Mouse (Mus musculus) adrenal gland, adult 18-20 months (tissue): ENCODE measurements at regions not wholly inside any gene's neighbourhood (a gene's known extent, or its start where the extent isn't known, plus 50 kb on each side); places are given as distances from the start of the nearest gene placed in this dataset.

Experiments
- DNase-seq, 2 experiments: peaks; one replicate each; pipeline ENCODE4 v3.0.0; 2021 to 2022; ENCODE audit warnings: low spot score in 2 of 2

DNA sequence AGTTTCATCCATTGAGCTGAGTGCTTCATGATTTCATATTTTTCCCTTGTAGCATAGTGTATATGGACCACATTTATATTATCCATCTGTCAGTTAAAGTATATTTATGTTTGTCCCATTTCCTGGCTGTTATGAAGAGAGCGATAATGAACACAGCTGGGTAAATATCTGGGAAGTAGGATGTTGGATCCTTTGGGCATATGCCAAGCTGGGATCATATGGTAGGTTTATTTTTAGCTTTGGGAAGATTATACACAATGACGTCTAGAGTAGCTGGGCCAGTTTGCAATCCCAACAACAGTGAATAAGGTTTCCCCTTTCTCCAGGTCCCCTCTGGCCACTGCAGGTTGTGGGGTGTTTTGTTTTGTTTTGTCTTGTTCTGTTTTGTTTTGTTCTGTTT, 164.5 kb downstream of the Gm765 start:
- no peak for DNase-seq

DNA sequence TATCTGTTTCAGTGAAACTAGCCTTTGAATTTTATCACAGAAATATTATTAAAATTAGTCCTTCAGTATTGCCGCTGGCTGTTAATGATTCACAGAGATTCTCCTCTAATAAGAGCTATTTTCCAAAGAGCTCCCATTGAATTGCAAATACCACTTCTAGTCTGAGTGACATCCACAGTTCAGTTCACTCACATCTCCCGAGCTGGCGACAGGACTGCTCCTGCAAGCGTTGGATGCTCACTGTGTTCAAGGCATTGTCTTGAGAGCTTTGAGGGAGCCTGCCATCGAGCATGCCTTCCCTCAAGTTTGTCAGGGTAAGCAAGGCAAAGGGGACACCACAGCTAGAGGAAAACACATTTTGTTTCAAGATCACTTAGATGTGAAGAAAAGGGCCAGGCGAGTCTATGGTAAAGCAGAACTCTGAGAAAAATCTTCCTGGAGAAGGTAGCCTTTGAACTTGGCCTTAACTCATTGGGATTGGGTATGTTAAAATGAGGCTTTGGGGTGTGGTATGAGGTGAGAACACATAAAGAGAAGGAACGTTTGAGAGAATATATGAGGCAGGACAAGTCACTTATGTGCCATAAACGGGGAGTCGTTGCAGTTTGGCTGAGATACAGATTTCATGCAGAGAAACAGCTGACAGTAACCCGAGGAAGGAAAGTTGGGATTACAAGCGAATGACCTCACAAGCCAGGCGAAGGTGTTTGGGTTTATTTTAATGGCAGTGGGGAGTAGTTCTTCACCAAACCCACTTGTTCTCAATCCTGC, 193.3 kb downstream of the Gm765 start:
- no peak for DNase-seq

DNA sequence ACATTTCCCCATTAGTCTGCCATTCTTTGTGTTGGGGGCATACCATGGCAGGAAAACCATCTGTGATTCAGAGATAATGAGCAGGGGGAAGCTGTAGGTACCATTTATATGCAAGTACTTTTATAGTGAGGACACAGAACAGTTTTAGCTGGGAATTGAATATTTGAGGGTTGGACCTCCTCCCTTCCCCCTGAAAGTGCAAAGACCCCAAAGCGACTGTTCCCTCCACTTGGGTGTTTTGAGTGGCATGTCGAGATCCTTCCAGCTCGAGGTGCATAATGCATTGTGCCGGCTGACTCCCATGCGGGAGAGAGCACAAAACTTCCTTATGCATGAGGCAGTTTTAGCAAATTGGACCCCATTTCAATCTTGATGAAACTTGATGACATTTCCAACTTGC, 194.7 kb downstream of the Gm765 start:
- no peak for DNase-seq

DNA sequence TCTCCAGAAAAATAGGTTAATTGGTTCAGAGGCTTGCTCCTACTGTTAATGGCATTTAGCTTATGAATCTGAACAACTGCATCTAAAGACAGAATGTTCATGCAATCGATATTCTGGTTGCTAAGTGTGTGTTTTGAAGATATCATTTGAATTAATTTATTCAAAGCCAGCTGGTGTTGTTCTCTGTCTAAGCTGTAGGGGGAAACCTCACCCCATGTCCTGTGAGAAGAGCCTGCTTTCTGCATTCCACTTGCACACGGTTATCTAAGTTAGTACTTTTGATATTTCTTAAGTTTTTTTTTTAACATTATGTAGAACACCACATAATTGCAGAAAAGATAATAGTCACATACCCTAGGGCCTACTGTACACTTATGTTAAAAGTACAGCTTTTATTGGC, 209.6 kb downstream of the Gm765 start:
- no peak for DNase-seq

DNA sequence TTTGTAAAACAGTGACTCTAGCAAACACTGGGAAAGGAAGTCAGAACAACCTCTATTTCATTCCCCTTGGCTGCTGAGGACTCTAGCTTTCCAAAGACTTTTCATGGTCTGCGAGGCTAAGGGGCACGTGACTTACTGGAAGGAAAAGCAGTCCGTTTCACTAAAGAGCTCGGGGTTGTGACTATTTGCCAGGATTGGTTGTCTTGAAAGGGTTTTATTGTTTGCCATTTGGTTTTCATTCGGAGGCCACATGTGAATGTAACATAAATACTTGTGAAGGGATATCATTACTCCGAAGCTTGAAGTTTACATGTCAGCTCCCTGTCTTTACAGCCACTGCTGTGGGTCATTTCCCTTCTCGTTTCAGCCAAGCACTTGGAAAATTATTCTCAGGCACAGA, 217.1 kb downstream of the Gm765 start:
- DNase-seq, result no peak

DNA sequence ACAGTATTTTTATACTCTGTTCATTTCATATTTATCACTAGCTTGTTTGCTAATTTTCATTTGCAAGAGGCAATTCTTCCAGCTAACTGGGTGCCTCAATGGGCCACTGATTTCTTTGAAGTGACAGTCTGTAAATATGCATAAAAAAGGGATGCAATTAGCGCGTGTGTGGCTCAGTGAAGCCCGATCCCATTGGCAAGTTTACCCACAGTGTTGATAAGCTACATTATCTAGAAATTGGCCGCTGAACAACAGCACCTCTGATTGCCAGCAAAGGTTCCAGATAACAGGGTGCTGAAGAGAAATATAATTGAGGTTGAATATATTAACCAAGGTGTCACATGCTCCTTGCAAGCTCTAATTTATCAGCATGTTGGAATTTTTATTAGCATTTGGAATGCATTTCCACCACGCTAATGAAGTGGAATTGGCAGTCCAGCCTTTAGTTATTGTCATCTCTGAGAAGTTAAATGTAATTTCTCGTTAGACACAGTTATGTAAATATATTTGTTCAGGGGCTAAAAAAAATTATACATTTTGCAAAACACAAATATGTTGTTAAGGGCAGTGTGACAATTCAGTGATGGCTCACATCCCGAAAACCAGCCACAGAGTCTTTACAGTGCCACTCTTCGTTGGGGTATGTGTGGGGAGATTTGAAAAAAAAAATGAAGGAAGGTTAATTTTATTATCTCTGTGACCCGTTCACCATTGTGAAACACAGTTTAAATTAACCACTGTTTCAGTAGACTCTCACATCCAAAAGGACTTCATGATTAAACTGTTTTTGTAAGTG, 224.0 kb downstream of the Gm765 start:
- no peak for DNase-seq

DNA sequence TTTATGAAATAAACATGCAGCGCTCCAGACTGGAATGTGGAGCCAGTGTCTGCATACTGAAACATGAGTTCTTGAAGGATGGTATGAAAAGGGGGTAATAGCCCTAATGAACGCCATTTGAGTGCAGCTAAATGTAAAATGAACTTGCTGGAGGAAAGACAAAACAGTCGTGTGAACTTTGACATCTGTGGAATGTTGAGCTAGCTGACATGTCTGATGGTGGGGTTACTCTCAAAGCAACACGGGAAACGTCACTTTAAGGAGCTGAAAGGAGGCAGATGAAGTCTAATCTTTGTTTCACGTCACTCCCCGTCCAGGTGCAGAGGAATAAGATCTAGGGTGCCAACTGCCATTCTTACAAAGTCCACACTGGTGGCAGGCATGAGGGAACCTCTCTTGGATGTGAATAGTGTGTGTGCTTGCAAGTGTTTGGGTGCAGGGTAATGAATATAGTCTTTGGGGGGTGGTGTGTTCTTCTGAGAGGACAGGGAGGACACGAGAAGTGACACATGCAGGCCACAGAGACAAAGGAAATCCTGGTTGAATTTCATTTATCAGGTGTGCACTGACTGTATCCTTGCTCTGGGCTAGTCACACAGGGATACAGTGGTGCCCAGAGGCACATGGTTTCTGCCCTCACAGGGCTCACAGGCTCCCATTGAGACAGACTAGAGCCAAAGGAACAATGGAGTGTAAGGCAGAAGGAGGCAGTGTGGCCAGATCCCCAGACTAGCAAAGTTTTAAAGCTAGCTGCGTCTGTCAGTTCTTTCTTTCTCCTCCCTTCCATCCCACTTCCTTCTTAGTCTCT, 228.0 kb downstream of the Gm765 start:
- no peak for DNase-seq

DNA sequence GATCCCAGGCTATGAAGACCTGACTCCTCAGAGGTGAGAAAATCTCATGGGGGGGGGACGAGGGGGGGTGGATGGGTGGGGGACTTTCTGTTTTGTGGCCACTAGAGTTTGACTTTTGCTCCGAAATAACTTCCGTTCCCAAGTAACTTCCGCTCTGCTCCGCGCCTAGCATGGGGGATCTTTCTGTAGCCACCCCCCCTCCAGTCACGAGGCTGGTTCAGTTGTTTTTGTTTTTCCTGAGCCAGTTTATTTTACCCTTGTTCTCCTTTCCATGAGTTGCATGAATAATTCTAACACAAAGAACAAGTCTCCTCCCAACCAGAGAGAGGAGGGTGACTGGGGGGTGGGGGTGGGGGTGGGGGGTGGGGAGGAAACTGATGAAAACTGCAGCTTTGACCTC, 228.8 kb downstream of the Gm765 start:
- no peak for DNase-seq

DNA sequence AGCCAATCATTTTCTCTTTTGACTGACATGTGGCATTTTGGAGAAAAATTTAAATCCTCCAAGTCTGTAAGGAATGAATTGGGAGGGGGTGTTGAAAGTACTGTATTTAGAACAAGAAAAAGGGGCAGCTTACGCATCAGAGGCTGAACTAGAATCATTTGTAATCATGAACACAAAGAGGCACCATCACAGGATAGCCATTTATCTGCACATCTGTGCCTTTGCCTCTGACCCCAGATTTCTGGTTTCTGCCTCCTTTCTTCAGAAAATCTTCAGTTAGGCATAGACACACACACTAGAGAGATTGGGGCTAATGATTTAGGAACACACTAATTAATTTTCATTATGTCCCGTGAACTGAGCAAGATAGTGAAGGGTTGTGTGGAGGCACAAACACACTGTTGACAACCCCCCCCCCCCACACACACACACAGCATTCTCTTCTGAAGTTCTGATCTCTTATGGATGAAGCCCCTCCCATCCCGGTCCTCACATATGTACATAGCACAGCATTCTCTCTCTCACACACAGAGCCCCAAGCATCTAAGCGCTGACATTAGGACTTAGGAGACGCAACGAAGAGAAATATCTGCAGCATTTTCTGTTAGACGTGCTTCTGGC, 229.9 kb downstream of the Gm765 start:
- DNase-seq, result no peak

DNA sequence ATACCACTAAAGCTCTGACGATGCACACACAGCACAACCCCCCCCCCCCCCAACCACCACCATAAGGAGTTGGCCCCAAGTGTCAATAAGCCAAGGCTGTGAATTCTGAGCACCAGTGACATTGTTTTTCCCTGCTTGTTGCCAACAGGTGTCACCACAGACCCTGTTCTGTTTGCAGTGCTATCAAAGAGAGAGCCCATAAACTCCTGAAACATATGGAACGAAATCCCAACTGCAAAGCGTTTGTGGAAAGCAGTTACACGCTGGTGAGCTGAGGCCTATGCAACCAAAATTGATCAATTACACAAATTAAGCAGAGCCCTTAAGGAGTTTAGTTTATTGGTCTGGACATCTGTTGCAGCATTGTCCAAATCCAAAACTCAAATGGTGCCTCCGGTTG, 235.4 kb downstream of the Gm765 start:
- no peak for DNase-seq

DNA sequence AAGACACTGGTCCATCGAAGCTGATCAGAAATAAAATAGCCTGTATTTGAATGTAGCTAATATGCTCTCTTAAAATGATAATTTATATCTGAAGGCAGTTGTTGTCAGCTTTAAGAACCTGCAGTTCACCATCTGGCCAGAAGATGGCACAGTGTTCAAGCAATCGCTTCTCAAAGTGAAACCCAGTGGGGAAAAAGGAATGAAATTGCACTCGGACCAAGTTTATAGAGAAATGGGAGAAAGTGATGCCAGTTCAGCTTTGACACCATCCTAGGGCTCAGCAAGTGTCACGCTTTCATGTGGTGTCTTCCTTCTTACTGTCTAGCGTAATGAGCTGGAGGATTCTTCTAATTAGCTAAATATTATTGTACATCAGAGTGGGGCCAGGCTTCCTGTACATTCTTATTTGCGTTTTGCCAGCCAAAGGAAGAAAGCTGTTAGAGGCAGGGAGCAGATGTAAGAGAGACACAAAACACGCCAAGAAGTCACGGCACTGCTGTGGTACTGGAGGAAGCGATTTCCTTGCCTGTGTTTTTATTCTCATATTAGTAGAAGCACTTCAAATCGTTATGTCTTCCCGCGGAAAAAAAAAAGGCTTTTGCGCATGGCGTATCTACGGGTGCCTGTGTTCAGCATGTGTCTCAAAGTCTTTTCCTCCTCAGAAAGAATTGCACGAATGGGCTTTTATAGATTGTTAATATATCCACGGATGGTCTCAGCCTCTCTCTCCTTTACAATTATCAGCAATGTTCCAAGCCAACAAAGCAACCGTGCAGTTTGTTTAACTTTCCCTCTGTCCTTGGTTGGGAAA, 237.1 kb downstream of the Gm765 start:
- DNase-seq, result peak; percentile 66 to 72

DNA sequence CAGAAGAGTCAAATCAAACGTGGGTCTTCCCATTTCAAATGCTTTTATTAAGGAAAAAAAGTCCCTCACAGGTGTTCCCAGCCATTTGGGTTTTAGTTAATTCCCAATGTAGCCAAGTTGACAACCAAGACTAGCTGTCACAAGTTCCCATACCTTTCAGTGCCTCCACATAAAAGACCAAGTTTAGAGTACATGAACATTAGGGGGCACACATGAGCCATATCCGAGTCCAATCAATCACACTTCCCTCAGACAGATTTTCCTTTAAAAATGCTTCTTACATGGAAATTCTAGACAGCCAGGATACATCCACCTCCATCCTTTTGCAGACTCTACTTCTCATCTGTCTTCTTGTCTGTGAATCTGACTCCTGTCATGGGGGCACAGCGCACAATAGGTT, 238.1 kb downstream of the Gm765 start:
- no peak for DNase-seq

DNA sequence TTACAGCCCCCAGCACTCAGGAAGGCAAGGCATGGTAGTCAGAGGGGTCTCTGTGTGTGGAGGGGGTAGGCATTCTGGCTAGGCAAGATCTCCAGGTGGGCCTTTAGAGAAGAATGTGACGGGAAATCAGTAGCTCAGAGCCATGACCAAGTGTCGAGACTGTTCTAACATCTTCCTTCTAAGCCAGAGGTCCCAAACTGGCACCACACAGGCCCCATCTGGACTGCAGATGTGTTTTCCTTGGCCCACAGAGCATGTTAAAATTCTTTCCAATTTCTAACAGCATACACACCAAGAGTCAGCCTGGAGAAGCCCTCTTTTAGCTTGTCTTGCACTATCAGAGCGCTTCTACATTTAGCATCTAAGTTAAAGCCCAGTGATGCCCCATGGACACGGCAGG, 241.5 kb downstream of the Gm765 start:
- no peak for DNase-seq

DNA sequence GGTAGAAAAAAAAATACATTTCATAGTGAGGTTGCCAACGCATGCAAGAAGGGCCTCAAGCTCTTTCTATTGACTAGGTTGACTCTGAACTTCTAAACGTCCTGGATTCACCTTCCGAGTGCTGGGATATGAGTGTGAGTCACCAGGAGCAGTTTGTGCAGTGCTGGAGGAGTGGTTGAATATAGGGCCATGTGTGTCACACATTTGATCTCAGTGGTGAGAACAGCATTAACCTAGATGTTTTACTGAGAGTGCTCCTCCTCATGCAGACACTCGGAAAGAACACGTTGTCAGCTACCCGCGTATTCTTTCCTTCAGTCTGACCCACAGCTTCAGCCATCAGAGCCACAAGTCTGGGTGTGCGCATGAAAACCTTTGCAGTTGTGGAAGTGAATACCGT, 243.4 kb downstream of the Gm765 start:
- no peak for DNase-seq

DNA sequence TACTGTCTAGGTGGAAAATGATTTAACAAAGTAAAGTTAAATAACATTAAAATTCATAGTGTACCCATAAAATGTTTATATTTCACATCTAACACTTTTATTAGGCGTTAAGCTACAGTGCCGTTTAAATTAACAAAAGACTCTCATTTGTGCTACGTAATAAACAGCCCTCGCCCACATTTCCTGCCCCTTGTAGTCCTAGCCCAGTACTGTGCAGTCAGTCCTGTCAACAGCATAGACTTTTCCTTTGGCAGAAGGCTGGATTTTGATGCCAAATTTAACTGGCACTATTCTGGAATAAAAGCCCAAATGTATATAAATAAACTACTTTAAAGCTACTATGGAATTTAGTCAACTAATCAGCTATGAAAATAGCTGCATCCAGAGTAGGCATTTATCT, 247.3 kb downstream of the Gm765 start:
- DNase-seq, result no peak

DNA sequence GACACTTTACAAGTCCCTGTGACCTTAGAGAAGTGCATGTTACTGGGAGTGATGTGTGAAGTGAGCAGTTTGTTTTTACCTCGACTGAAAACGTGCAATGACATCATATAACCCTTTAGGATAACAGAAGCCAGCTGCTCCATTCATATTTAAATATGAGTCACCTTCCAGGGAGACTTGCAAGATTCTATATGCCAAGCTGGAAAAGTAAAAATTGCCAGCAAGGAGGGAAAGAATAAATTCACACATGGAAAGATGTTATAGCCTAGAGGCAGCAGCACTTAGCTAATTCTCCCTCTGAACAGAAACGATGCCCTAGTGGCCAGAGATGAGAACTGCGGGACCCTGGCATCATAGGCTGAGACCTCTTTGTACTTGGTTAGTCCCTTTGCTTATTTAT, 253.4 kb downstream of the Gm765 start:
- DNase-seq, result no peak

DNA sequence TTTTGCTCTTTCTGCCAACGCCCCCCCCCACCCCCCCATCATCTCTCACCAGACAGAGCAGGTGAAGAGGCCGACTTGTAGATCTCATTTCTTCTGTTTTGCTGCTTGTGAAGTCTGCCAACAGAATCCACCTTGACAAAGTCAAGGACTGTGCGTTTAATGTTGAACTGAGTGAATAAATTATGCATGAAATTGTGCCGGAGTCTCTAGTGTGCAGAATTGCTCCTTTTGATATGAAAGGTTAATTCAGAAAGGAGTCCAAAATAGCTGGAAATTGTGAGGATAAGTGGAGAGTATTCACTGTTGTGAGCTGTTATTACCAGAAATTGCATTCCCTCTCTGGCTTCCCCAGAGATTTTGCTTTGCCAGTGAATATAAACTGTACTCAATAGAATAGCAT, 262.5 kb downstream of the Gm765 start:
- no peak for DNase-seq
